Mouse (Mus musculus) embryonic facial prominence, embryonic 11.5 days (tissue): ENCODE measurements around the gene Rtl6. TPM values are rescaled to one million over a fixed set of nuclear protein-coding genes. Genes with fewer than 3 reads are reported as not detected.

Source experiments
- ATAC-seq: fragments of 200-750 bp; cut with Nextera tagmentation; replicated peaks from 2 replicates; pipeline ENCODE4 v1.8.0; 2017; ENCODE audit warnings: low read depth; ENCODE audit not compliant: insufficient number of reproducible peaks, low FRiP score, low TSS enrichment
- DNase-seq: peaks from one replicate; pipeline ENCODE4 v3.0.0-alpha.2; 2015; ENCODE audit warnings: low spot score
- H3K27ac ChIP-seq: fragments of 300-500 bp; sonication (generic); replicated peaks from 2 replicates; pipeline ENCODE4 v1.5.1; 2014; ENCODE audit warnings: mild to moderate bottlenecking, low read depth, low read length, control low read depth
- H3K27me3 ChIP-seq: fragments of 300-500 bp; sonication (generic); 2 replicates; pipeline ENCODE4 v1.6.1; 2014; ENCODE audit warnings: mild to moderate bottlenecking, low read length, moderate library complexity, mixed read lengths; ENCODE audit not compliant: control insufficient read depth, insufficient read depth
- H3K36me3 ChIP-seq: fragments of 300-500 bp; sonication (generic); replicated peaks from 2 replicates; pipeline ENCODE4 v1.6.1; 2014; ENCODE audit warnings: low read depth, mild to moderate bottlenecking, low read length, moderate library complexity, mixed read lengths; ENCODE audit not compliant: control insufficient read depth, insufficient read depth
- H3K4me1 ChIP-seq: fragments of 300-500 bp; sonication (generic); 2 replicates; pipeline ENCODE4 v1.6.1; 2014; ENCODE audit warnings: low read length, mixed read lengths; ENCODE audit not compliant: control insufficient read depth, insufficient read depth
- H3K4me2 ChIP-seq: fragments of 300-500 bp; sonication (generic); 2 replicates; pipeline ENCODE4 v1.6.1; 2014; ENCODE audit warnings: low read depth, mild to moderate bottlenecking, control low read depth, low read length, moderate library complexity
- H3K4me3 ChIP-seq: fragments of 300-500 bp; sonication (generic); 2 replicates; pipeline ENCODE4 v1.5.1; 2014; ENCODE audit warnings: low read depth, low read length, control low read depth
- H3K9ac ChIP-seq: fragments of 300-500 bp; sonication (generic); replicated peaks from 2 replicates; pipeline ENCODE4 v1.6.1; 2014; ENCODE audit warnings: mild to moderate bottlenecking, control low read depth, low read length
- H3K9me3 ChIP-seq: fragments of 300-500 bp; sonication (generic); replicated peaks from 2 replicates; pipeline ENCODE4 v1.6.1; 2016; ENCODE audit warnings: mild to moderate bottlenecking, low read length, inconsistent platforms, mixed read lengths; ENCODE audit not compliant: control insufficient read depth
- WGBS: fragments of 180-500 bp; shearing (Covaris S2); extraction: QIAGEN DNeasy Blood & Tissue Kit; methylation state at CpG from one replicate; pipeline ENCODE4 v1.1.7; 2014; 5-methylcytosine and 5-hydroxymethylcytosine counted together
- polyA plus RNA-seq: library from polyadenylated mRNA; unstranded; fragments of >200 nt; fragmentation: Nextera tagmentation; extraction: Ambion mirVana; gene quantifications from 2 replicates; pipeline ENCODE4 v1.2.1, GENCODE M21; 2014

Rtl6 gene
- 12.7 and 16.1 TPM in 2 replicates for polyA plus RNA-seq

- peak within 1 kb of the TSS; percentile 86 for H3K4me2 ChIP-seq
- no peaks in the 10 kb centered on the region for H3K27me3 ChIP-seq
- peak within 1 kb of the TSS; percentile 82 for H3K9ac ChIP-seq
- H3K36me3 ChIP-seq, result no peaks in the 10 kb centered on the region
- peak within 1 kb of the TSS; percentile 72 for H3K27ac ChIP-seq
- peak; percentile 94 for DNase-seq
- no peaks in the 10 kb centered on the region for H3K9me3 ChIP-seq
- ATAC-seq, result peak; percentile 87
- H3K4me1 ChIP-seq, result no peaks in the 10 kb centered on the region
- peak within 1 kb of the TSS; percentile 64 for H3K4me3 ChIP-seq
- 12% methylated on average over 57 of the region's 59 CpGs for WGBS
These were observed at the start of gene Rtl6 for GRCm38 (mm10) chr15:84557189-84557921. Rtl6 (minus strand) TSS chr15:84557823.

DNA sequence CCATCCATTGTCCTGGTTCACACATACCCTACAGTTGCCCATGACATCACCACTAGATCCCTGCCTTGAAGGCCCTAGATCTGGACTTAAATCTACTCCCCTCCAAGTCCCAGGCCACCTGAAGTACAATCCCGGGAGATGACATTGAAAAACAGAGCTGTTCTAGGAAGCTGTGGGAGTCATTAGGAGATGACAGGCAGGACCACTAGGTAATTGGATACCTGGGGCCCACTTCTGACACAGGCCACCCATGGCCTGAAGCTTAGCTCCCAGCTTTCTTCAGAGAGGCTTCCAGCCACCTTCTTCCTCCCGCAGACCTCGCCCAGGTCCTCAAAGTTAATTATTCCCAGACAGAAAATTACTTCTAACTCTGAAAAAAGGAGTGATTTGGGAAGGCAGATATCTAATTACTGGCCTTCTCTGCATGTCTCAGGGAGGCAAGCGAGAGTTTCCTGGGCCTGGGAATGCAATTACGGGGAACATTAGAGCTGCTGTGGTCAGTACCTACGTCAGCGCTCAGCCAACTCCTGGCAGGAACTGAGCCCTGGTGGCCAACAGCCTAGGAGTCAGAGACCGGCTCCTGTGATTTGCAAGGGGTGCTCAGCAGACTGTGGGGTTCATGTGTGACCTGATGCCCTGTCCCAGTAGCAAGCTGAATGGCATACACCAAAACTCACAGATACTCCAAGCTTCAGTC, 45.8 kb upstream of the Rtl6 start:
- DNase-seq, result peak; percentile 53
- Histone ChIP-seq H3K4me1 (no peaks in the 10 kb centered on the region), H3K4me2 (no peak overlapping the region), H3K9ac (no peak overlapping the region), H3K4me3 (no peak overlapping the region), H3K36me3 (no peaks in the 10 kb centered on the region), H3K27ac (no peak overlapping the region), H3K9me3 (no peaks in the 10 kb centered on the region), H3K27me3 (no peaks in the 10 kb centered on the region)
- 38% methylated on average over 8 of the region's 8 CpGs for WGBS
- 0 out of 2 replicates have a peak, but pooled peaks have one; percentile 52 for ATAC-seq

GRCm38 (mm10) chr15:84600977-84601595, 43.5 kb upstream of the Rtl6 start:
- Histone ChIP-seq H3K9me3 (no peaks in the 10 kb centered on the region), H3K9ac (no peak overlapping the region), H3K27me3 (no peaks in the 10 kb centered on the region), H3K4me2 (no peak overlapping the region), H3K4me3 (no peak overlapping the region), H3K4me1 (no peaks in the 10 kb centered on the region), H3K36me3 (no peaks in the 10 kb centered on the region), H3K27ac (no peak overlapping the region)
- 73% methylated on average over 9 of the region's 9 CpGs for WGBS
- ATAC-seq (no peak), DNase-seq (no peak)

DNA sequence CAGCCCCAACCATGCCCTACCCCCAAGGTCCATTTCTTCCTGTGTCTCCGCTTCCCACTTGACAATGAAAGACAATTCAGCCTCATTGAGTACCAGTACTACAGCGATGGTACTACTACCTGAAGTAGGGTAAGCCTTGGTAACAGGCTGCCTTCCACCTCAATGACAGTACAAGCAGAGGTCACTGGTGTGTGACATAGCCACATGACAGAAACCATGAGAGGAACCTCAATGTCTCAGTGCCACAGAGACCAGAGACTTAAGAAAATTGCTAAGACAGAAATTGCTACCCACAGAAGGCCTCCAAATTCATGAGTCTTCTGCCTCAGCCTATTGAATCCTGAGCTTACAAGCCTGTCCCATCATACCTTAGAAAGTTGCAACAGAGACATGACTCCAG, 41.3 kb upstream of the Rtl6 start:
- Histone ChIP-seq H3K36me3 (no peaks in the 10 kb centered on the region), H3K9ac (no peak overlapping the region), H3K9me3 (no peaks in the 10 kb centered on the region), H3K27ac (no peak overlapping the region), H3K4me1 (no peaks in the 10 kb centered on the region), H3K4me3 (no peak overlapping the region), H3K4me2 (no peak overlapping the region), H3K27me3 (no peaks in the 10 kb centered on the region)
- no peak for ATAC-seq
- no peak for DNase-seq
- 92% methylated on average over 2 of the region's 2 CpGs for WGBS

DNA sequence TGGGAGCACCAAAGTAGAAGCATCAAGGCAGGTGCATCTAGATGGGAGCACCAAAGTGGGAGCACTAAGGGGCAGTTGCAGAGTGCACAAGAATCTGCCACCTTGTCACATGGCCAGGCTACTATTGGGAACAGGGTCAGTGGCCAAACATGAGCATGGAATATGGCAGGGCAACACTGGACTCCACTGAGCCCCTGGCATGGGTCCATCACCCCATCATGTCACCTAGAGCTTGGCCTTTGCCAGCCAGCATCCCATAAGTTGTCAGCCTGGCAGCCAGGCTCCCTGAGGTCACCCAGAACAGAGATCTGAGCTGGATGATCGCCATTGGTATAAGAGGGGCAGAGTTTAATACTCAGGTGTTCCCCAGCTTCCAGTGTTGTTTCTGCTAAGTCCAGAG, 40.2 kb upstream of the Rtl6 start:
- DNase-seq (no peak), ATAC-seq (no peak)
- H3K4me1 ChIP-seq, result no peaks in the 10 kb centered on the region; the same call in 1 of the 2 replicates
- no peaks in the 10 kb centered on the region for H3K27me3 ChIP-seq
- H3K4me3 ChIP-seq, result no peak overlapping the region
- H3K36me3 ChIP-seq, result no peaks in the 10 kb centered on the region
- 96% methylated on average over 1 of the region's 1 CpGs for WGBS
- no peak overlapping the region for H3K4me2 ChIP-seq
- H3K9me3 ChIP-seq, result no peaks in the 10 kb centered on the region
- H3K27ac ChIP-seq, result no peak overlapping the region
- no peak overlapping the region for H3K9ac ChIP-seq

- Histone ChIP-seq H3K9ac (no peak overlapping the region), H3K27ac (no peak overlapping the region), H3K4me2 (no peak overlapping the region), H3K27me3 (no peaks in the 10 kb centered on the region), H3K4me3 (no peak overlapping the region), H3K4me1 (no peaks in the 10 kb centered on the region; the same call in 1 of the 2 replicates), H3K9me3 (no peaks in the 10 kb centered on the region), H3K36me3 (no peaks in the 10 kb centered on the region)
- DNase-seq, result no peak
- ATAC-seq, result no peak
These were observed 39.4 kb upstream of the Rtl6 start for GRCm38 (mm10) chr15:84597021-84597420.

GRCm38 (mm10) chr15:84595241-84595945, 37.8 kb upstream of the Rtl6 start:
- DNase-seq, result no peak
- no peaks in the 10 kb centered on the region; the same call in 1 of the 2 replicates for H3K4me1 ChIP-seq

More at GRCm38 (mm10) chr15:84595241-84595945, 37.8 kb upstream of the Rtl6 start:
- no peaks in the 10 kb centered on the region for H3K27me3 ChIP-seq
- H3K4me3 ChIP-seq, result no peak overlapping the region
- no peak overlapping the region for H3K9ac ChIP-seq
- no peaks in the 10 kb centered on the region for H3K9me3 ChIP-seq
- no peak overlapping the region for H3K4me2 ChIP-seq
- H3K27ac ChIP-seq, result no peak overlapping the region
- ATAC-seq, result no peak
- 69% methylated on average over 9 of the region's 9 CpGs for WGBS
- no peaks in the 10 kb centered on the region for H3K36me3 ChIP-seq
